Comparison of ENCODE assay signal across 8 mouse cellular contexts in genomic region chr14:67536787-67537659, GRCm38 (mm10).
A peak's percentile ranks its signal among the peaks of the same experiment; 100 is the strongest.
DNase-seq lines count a peak whose midpoint lies in the region; ATAC-seq lines count a peak whose summit lies in the region.

No protein-coding gene starts in this region.

- no peak overlapping the region for H3K4me3 ChIP-seq in liver, embryonic 11.5 days (ENCODE audit: low read depth, low read length)

- H3K27me3 ChIP-seq in liver, embryonic 11.5 days (replicated peaks; ENCODE audit: control insufficient read depth, insufficient read depth, low read length) = no peaks in the 10 kb centered on the region

- 44% methylated on average over 8 of the region's 8 CpGs for WGBS in liver, embryonic 11.5 days

- H3K27ac ChIP-seq in liver, embryonic 11.5 days (ENCODE audit: low read depth, low read length) = no peak overlapping the region

- no peak overlapping the region for H3K9ac ChIP-seq in liver, embryonic 11.5 days (ENCODE audit: low read depth, low read length)

- no peak overlapping the region for H3K4me2 ChIP-seq in liver, embryonic 11.5 days

- H3K4me1 ChIP-seq in liver, embryonic 11.5 days (replicated peaks; ENCODE audit: control insufficient read depth, insufficient read depth, low read length) = no peaks in the 10 kb centered on the region

- no peak for ATAC-seq in liver, embryonic 11.5 days (replicated peaks; ENCODE audit: low FRiP score)
- ATAC-seq in CD4-positive, CD25-positive, alpha-beta regulatory T cell, adult 4 months = no peak

- DNase-seq in adrenal gland, postnatal 25 days = peak; percentile 17
- peak; percentile 39 to 79 for DNase-seq in cerebellum, postnatal 4 days (ENCODE audit: low spot score in 2 of 2)
- peak; percentile 19 to 21 for DNase-seq in gastrocnemius, adult 8-10 months (ENCODE audit: low spot score in 2 of 2)
- peak; percentile 32 to 42 for DNase-seq in layer of hippocampus, adult 8-10 months (ENCODE audit: low spot score in 2 of 2)
- DNase-seq in lung, postnatal 36 days = peak; percentile 35
- DNase-seq in thymus, adult 18-20 months = no peak
- no peak for DNase-seq in liver, embryonic 11.5 days (ENCODE audit: low spot score)

- no peaks in the 10 kb centered on the region for H3K36me3 ChIP-seq in liver, embryonic 11.5 days (ENCODE audit: control insufficient read depth, insufficient read depth, low read length)

- no peaks in the 10 kb centered on the region for H3K9me3 ChIP-seq in liver, embryonic 11.5 days (ENCODE audit: control insufficient read depth, low read length)

Comparison
In these comparisons a context has a peak if more than half of its experiments do, and no peak if none do; other contexts are left out.
1. DNase-seq: peak in adrenal gland, postnatal 25 days (single experiment), cerebellum, postnatal 4 days (2 of 2), gastrocnemius, adult 8-10 months (2 of 2), layer of hippocampus, adult 8-10 months (2 of 2) and lung, postnatal 36 days (single experiment); none in thymus, adult 18-20 months (0 of 2) and liver, embryonic 11.5 days (single experiment).